19 mouse cellular contexts compared by ENCODE assay signal in genomic region chr19:5990033-5990432, GRCm38 (mm10). TPM values are rescaled to one million over a fixed set of nuclear protein-coding genes. Genes with fewer than 3 reads are reported as not detected.
DNase-seq lines count a peak whose midpoint lies in the region; ATAC-seq lines count a peak whose summit lies in the region.
"Had no signal": no experiment of that assay in that cellular context is flagged by ENCODE, and none has a peak within 500 bp of the region (broad histone marks: within the 10 kb centered on the region; RNA-seq: fewer than 3 reads in every experiment).

No protein-coding gene starts in this region.

- H3K27ac ChIP-seq in midbrain, embryonic 10.5 days (replicated peaks) = peak overlapping the region; percentile 87
- no peak overlapping the region for H3K27ac ChIP-seq in midbrain, embryonic 13.5 days
- peak overlapping the region; percentile 88 for H3K27ac ChIP-seq in limb, embryonic 10.5 days

- peak; percentile 35 for DNase-seq in kidney, postnatal 14 days
- DNase-seq in kidney, adult 11 months = no peak
- DNase-seq in midbrain, embryonic 10.5 days (ENCODE audit: low spot score) = no peak
- no peak for DNase-seq in limb, embryonic 10.5 days (ENCODE audit: low spot score)
- DNase-seq in embryo, embryonic 10 days (ENCODE audit: low spot score) = no peak
- DNase-seq in spleen, postnatal 14 days (ENCODE audit: low spot score in 2 of 2) = no peak
- DNase-seq: cerebellum, adult 9-11 months; heart, adult 11 months; left cerebral cortex, postnatal 4 days; lung, postnatal 36 days; right cerebral cortex, postnatal 25 days; thymus, postnatal 25 days had no signal

- ATAC-seq in midbrain, embryonic 13.5 days = no peak

- peaks cover 29% of the 10 kb centered on the region for H3K4me1 ChIP-seq in midbrain, embryonic 10.5 days
- peaks cover 8% of the 10 kb centered on the region for H3K4me1 ChIP-seq in midbrain, embryonic 13.5 days (replicated peaks)
- peaks cover 27% of the 10 kb centered on the region for H3K4me1 ChIP-seq in limb, embryonic 10.5 days

- WGBS in midbrain, embryonic 10.5 days = 96% methylated on average over 12 of the region's 12 CpGs
- WGBS in midbrain, embryonic 13.5 days = 97% methylated on average over 12 of the region's 12 CpGs
- WGBS in limb, embryonic 10.5 days = 96% methylated on average over 12 of the region's 12 CpGs

- H3K9ac ChIP-seq in midbrain, embryonic 13.5 days (replicated peaks) = no peak overlapping the region

- no peak overlapping the region for H3K4me2 ChIP-seq in midbrain, embryonic 13.5 days (replicated peaks)

- no peak overlapping the region for H3K4me3 ChIP-seq in midbrain, embryonic 10.5 days
- no peak overlapping the region for H3K4me3 ChIP-seq in midbrain, embryonic 13.5 days (replicated peaks)
- H3K4me3 ChIP-seq in limb, embryonic 10.5 days = no peak overlapping the region
- H3K4me3 ChIP-seq: heart, embryonic 15.5 days; midbrain, embryonic 12.5 days had no signal

- H3K9me3 ChIP-seq in midbrain, embryonic 10.5 days (replicated peaks) = no peaks in the 10 kb centered on the region
- no peaks in the 10 kb centered on the region for H3K9me3 ChIP-seq in midbrain, embryonic 13.5 days
- no peaks in the 10 kb centered on the region for H3K9me3 ChIP-seq in limb, embryonic 10.5 days (replicated peaks)
- H3K9me3 ChIP-seq: heart, embryonic 15.5 days; hindbrain, embryonic 13.5 days; midbrain, embryonic 12.5 days had no signal

- no peaks in the 10 kb centered on the region for H3K36me3 ChIP-seq in midbrain, embryonic 10.5 days
- H3K36me3 ChIP-seq in midbrain, embryonic 13.5 days = no peaks in the 10 kb centered on the region
- H3K36me3 ChIP-seq in limb, embryonic 10.5 days = no peaks in the 10 kb centered on the region
- H3K36me3 ChIP-seq: heart, embryonic 15.5 days; hindbrain, embryonic 13.5 days; midbrain, embryonic 12.5 days had no signal

- no peaks in the 10 kb centered on the region for H3K27me3 ChIP-seq in midbrain, embryonic 10.5 days (ENCODE audit: low read depth, poor library complexity, severe bottlenecking)
- no peaks in the 10 kb centered on the region for H3K27me3 ChIP-seq in midbrain, embryonic 13.5 days
- no peaks in the 10 kb centered on the region for H3K27me3 ChIP-seq in limb, embryonic 10.5 days (ENCODE audit: low read depth, poor library complexity, severe bottlenecking)
- H3K27me3 ChIP-seq: heart, embryonic 15.5 days; hindbrain, embryonic 13.5 days; midbrain, embryonic 12.5 days had no signal

RNA-seq across cellular contexts. Expression of gene Slc22a20, which starts 4.1 kb away (rescaled TPM):
- polyA plus RNA-seq in midbrain, embryonic 10.5 days (2016; fragmentation: Nextera tagmentation; extraction: Ambion mirVana) = not detected in 2 replicates
- not detected in 2 replicates for polyA plus RNA-seq in midbrain, embryonic 13.5 days (2015; fragmentation: Nextera tagmentation; extraction: Ambion mirVana)
- not detected in 2 replicates for polyA plus RNA-seq in limb, embryonic 10.5 days (2016; fragmentation: Nextera tagmentation; extraction: Ambion mirVana)
- polyA plus RNA-seq: forebrain, embryonic 16.5 days; heart, embryonic 15.5 days; hindbrain, embryonic 13.5 days; intestine, embryonic 14.5 days; midbrain, embryonic 12.5 days; neural tube, embryonic 14.5 days had no signal

RNA-seq across cellular contexts. Expression of gene Capn1, which starts 25.7 kb away (rescaled TPM):
- 4.1 and 4.3 TPM in 2 replicates for polyA plus RNA-seq in midbrain, embryonic 10.5 days (2016; fragmentation: Nextera tagmentation; extraction: Ambion mirVana)
- 1.9 and 2.3 TPM in 2 replicates for polyA plus RNA-seq in midbrain, embryonic 13.5 days (2015; fragmentation: Nextera tagmentation; extraction: Ambion mirVana)
- polyA plus RNA-seq in limb, embryonic 10.5 days (2016; fragmentation: Nextera tagmentation; extraction: Ambion mirVana) = 2.0 and 2.4 TPM in 2 replicates

RNA-seq across cellular contexts. Expression of gene Pola2, which starts 26.0 kb away (rescaled TPM):
- polyA plus RNA-seq in midbrain, embryonic 10.5 days (2016; fragmentation: Nextera tagmentation; extraction: Ambion mirVana) = 97.3 and 110 TPM in 2 replicates
- 31.6 and 32.1 TPM in 2 replicates for polyA plus RNA-seq in midbrain, embryonic 13.5 days (2015; fragmentation: Nextera tagmentation; extraction: Ambion mirVana)
- polyA plus RNA-seq in limb, embryonic 10.5 days (2016; fragmentation: Nextera tagmentation; extraction: Ambion mirVana) = 125 and 130 TPM in 2 replicates

RNA-seq across cellular contexts. Expression of gene Syvn1, which starts 56.3 kb away (rescaled TPM):
- polyA plus RNA-seq in midbrain, embryonic 10.5 days (2016; fragmentation: Nextera tagmentation; extraction: Ambion mirVana) = 35.0 and 35.8 TPM in 2 replicates
- 27.8 and 33.8 TPM in 2 replicates for polyA plus RNA-seq in midbrain, embryonic 13.5 days (2015; fragmentation: Nextera tagmentation; extraction: Ambion mirVana)
- 36.9 and 38.6 TPM in 2 replicates for polyA plus RNA-seq in limb, embryonic 10.5 days (2016; fragmentation: Nextera tagmentation; extraction: Ambion mirVana)
